Mouse (Mus musculus) megakaryocyte, embryonic 14.5 days (primary cell): ENCODE data around the gene Dad1.

Experiments
- FLI1 ChIP-seq: IDR thresholded peaks from 2 replicates; pipeline ENCODE4 v1.6.1; 2012; ENCODE audit warnings: low read length, inconsistent platforms, mixed read lengths
- GATA1 ChIP-seq: IDR thresholded peaks from 3 replicates; pipeline ENCODE4 v1.6.1; 2012; ENCODE audit warnings: mixed read lengths, low read length, inconsistent platforms, borderline replicate concordance

DNA sequence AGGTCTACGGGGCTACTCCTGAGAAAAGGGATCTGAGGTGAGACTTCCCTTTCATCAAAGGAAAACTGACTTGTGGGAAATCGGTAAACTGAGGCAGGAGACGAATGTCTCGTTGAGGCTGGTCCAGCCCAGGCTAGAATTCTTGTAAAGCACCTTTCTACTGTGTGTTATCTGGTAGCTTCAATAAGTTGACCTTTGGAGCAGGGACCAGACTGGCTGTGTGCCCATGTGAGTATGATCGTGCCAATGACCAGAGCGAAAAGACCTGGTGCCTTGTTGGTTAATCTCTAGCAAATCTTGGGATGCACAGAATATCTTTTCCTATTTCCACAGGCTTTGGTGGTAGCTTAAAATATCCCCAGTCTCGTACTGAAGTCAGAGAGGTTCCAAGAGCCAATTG lies 37.8 kb downstream of the Dad1 start:
- no peak for TF ChIP-seq GATA1
- no peak for TF ChIP-seq FLI1
